Mouse (Mus musculus) stomach, postnatal 0 days (tissue): ENCODE data around the gene Ostc.

ENCODE experiments used
- CTCF ChIP-seq: IDR thresholded peaks from 2 replicates; pipeline ENCODE4 v1.5.1; 2016; ENCODE audit warnings: antibody characterized with exemption, low read depth, mild to moderate bottlenecking, moderate library complexity
- EP300 ChIP-seq: optimal IDR thresholded peaks from 2 replicates; pipeline ENCODE3; 2016; ENCODE audit warnings: antibody characterized with exemption

DNA sequence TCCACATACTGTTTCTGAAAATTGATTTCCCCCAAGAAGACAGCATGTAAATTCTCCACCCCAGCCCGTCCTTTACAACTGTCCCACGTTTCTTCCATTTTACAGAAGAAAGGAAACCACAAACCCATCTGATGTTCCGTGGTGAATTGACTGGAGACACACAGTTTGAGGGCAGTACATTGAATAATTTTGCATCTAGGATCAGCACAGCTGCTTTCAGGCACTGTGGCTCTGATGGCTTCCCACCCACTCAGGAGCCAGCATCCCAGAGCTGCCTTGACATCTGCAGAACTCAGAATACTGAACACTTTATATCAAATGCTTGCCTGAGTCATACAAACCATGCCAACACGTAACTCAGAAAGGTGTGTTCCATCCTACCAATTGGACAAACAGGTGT is 11.0 kb upstream of the Ostc start:
- no peak for TF ChIP-seq EP300
- no peak for TF ChIP-seq CTCF
